In genomic region chr19:57453218-57453600, GRCm38 (mm10) we compare ENCODE assay signal across 8 mouse cellular contexts. TPM values are rescaled to one million over a fixed set of nuclear protein-coding genes. Genes with fewer than 3 reads are reported as not detected.
DNase-seq lines count a peak whose midpoint lies in the region; ATAC-seq and TF ChIP-seq lines count a peak whose summit lies in the region.

No protein-coding gene starts in this region.

- TF ChIP-seq CTCF in ES-Bruce4 (IDR thresholded peaks at IDR 0.05; ENCODE audit: low read depth, low read length), result no peak

- H3K4me1 ChIP-seq in heart, embryonic 14.5 days (ENCODE audit: control insufficient read depth in 2 of 2, insufficient read depth in 2 of 2, low read length in 2 of 2), result peaks cover 0 to 10% of the 10 kb centered on the region in 2 experiments; a peak in 1 of 4 replicates
- H3K4me1 ChIP-seq in ES-Bruce4 (ENCODE audit: control insufficient read depth, insufficient read depth, low read length), result peaks cover 2% of the 10 kb centered on the region
- peaks cover 19% of the 10 kb centered on the region for H3K4me1 ChIP-seq in forebrain, embryonic 15.5 days

- no peaks in the 10 kb centered on the region for H3K9me3 ChIP-seq in heart, embryonic 14.5 days (ENCODE audit: control insufficient read depth, low read length)
- H3K9me3 ChIP-seq in ES-Bruce4 (replicated peaks; ENCODE audit: control insufficient read depth, insufficient read depth, low read length, poor library complexity, severe bottlenecking), result no peaks in the 10 kb centered on the region
- no peaks in the 10 kb centered on the region for H3K9me3 ChIP-seq in forebrain, embryonic 15.5 days

- 8% methylated on average over 6 of the region's 6 CpGs for WGBS in heart, embryonic 14.5 days
- WGBS in forebrain, embryonic 15.5 days, result 8% methylated on average over 6 of the region's 6 CpGs
- WGBS in macrophage (ENCODE audit: missing documents), result 5% methylated on average over 6 of the region's 6 CpGs

- peak overlapping the region; percentile 53 to 69; a peak in 2 of 4 replicates for H3K27ac ChIP-seq in heart, embryonic 14.5 days (replicated peaks in 1 of 2; ENCODE audit: control insufficient read depth in 1 of 2, insufficient read depth in 1 of 2, low read depth in 2 of 2, low read length in 2 of 2)
- no peak overlapping the region for H3K27ac ChIP-seq in ES-Bruce4 (ENCODE audit: insufficient read depth, low read length)
- H3K27ac ChIP-seq in forebrain, embryonic 15.5 days (replicated peaks), result 0 out of 2 replicates have a peak overlapping the region, but pooled peaks have one; percentile 50
- no peak overlapping the region for H3K27ac ChIP-seq in macrophage

- peak overlapping the region; percentile 91 for H3K9ac ChIP-seq in heart, embryonic 14.5 days (ENCODE audit: low read length)
- H3K9ac ChIP-seq in ES-Bruce4 (ENCODE audit: low read depth, poor library complexity, severe bottlenecking), result peak overlapping the region; percentile 36
- peak overlapping the region; percentile 74 for H3K9ac ChIP-seq in forebrain, embryonic 15.5 days (replicated peaks)

- no peak for TF ChIP-seq POLR2A in ES-Bruce4 (IDR thresholded peaks at IDR 0.05; ENCODE audit: insufficient read depth, low read length)

- H3K36me3 ChIP-seq in heart, embryonic 14.5 days (ENCODE audit: control insufficient read depth, insufficient read depth, low read length), result 0 out of 2 replicates have a peak, but pooled peaks cover 3% of the 10 kb centered on the region
- H3K36me3 ChIP-seq in ES-Bruce4 (ENCODE audit: control insufficient read depth, insufficient read depth, low read length, poor library complexity, severe bottlenecking) (no peaks in the 10 kb centered on the region), macrophage (ENCODE audit: inconsistent target) (no peaks in the 10 kb centered on the region)
- H3K36me3 ChIP-seq in forebrain, embryonic 15.5 days, result no peaks in the 10 kb centered on the region

- DNase-seq in heart, adult 11 months, result no peak
- no peak for DNase-seq in natural killer cell, adult 2 months (ENCODE audit: low spot score in 2 of 2)
- DNase-seq in left cerebral cortex, adult 11 months (ENCODE audit: low spot score), result no peak
- no peak for DNase-seq in urinary bladder, postnatal 4 days (ENCODE audit: low spot score in 2 of 2)

- peak overlapping the region; percentile 92 to 95 for H3K4me3 ChIP-seq in heart, embryonic 14.5 days (ENCODE audit: control insufficient read depth in 1 of 2, insufficient read depth in 1 of 2, low read depth in 1 of 2, low read length in 2 of 2)
- H3K4me3 ChIP-seq in ES-Bruce4 (ENCODE audit: low read depth, low read length), result peak overlapping the region; percentile 84
- peak overlapping the region; percentile 78 for H3K4me3 ChIP-seq in forebrain, embryonic 15.5 days
- H3K4me3 ChIP-seq in macrophage (ENCODE audit: inconsistent target), result peak overlapping the region; percentile 53

- TF ChIP-seq EP300 in ES-Bruce4 (IDR thresholded peaks at IDR 0.05; ENCODE audit: insufficient read depth, low read depth, low read length), result no peak

- no peak; the same call in 1 of the 2 replicates for ATAC-seq in heart, embryonic 14.5 days (ENCODE audit: insufficient number of reproducible peaks, insufficient read depth, low FRiP score, low read depth)
- 0 out of 2 replicates have a peak, but pooled peaks have one; percentile 3 for ATAC-seq in forebrain, embryonic 15.5 days (replicated peaks)

- no peaks in the 10 kb centered on the region for H3K27me3 ChIP-seq in heart, embryonic 14.5 days (ENCODE audit: control insufficient read depth, insufficient read depth, low read length)
- no peaks in the 10 kb centered on the region for H3K27me3 ChIP-seq in ES-Bruce4 (ENCODE audit: control insufficient read depth, insufficient read depth, low read length, poor library complexity, severe bottlenecking)
- H3K27me3 ChIP-seq in forebrain, embryonic 15.5 days, result no peaks in the 10 kb centered on the region

- peak overlapping the region; percentile 78 for H3K4me2 ChIP-seq in heart, embryonic 14.5 days (ENCODE audit: low read length)
- peak overlapping the region; percentile 61 for H3K4me2 ChIP-seq in forebrain, embryonic 15.5 days (replicated peaks)

- no peaks in the 10 kb centered on the region for H3K79me2 ChIP-seq in macrophage (ENCODE audit: inconsistent target)

RNA-seq across cellular contexts. Expression of gene Trub1, which starts 0.5 kb away (rescaled TPM):
- polyA plus RNA-seq in heart, embryonic 14.5 days (2014; fragmentation: Nextera tagmentation; extraction: Ambion mirVana), result 10.3 and 12.0 TPM in 2 replicates
- polyA plus RNA-seq in ES-Bruce4 (2011; ENCODE audit: insufficient read depth, insufficient read length, low read depth, missing spikeins), result 39.6 and 42.4 TPM in 2 replicates
- polyA plus RNA-seq in forebrain, embryonic 15.5 days (2015; fragmentation: Nextera tagmentation; extraction: Ambion mirVana), result 16.3 and 17.5 TPM in 2 replicates
- 10 to 100 TPM in 20 of 26 experiments, 1 to 10 TPM in 6; 4.6 to 36.9 (median 24.3) TPM for total RNA-seq in macrophage (2018; cell fraction: chromatin; rRNA removed)
- total RNA-seq in macrophage (2018; cell fraction: cytosol; rRNA removed), result 1 to 10 TPM; 1.8 to 6.2 (median 3.8) TPM
- total RNA-seq in macrophage (2018; cell fraction: nucleus; rRNA removed), result 10 to 100 TPM in 16 of 26 experiments, 1 to 10 TPM in 10; 2.9 to 48.3 (median 13.7) TPM
- polyA plus RNA-seq in macrophage (2018), result 4.2 to 8.5 TPM (median 4.3 TPM) in 3 replicates

Comparison
In these comparisons a context has a peak if more than half of its experiments do, and no peak if none do; other contexts are left out.
1. H3K27ac ChIP-seq: peak in heart, embryonic 14.5 days (2 of 2) and forebrain, embryonic 15.5 days (single experiment); none in ES-Bruce4 (single experiment) and macrophage (single experiment).
2. H3K9ac ChIP-seq: peak in every context shown above with its lines; median percentile 91 in heart, embryonic 14.5 days; 74 in forebrain, embryonic 15.5 days; 36 in ES-Bruce4.
3. Peak in every context shown above with its lines, with median percentiles within 50 percentile points of each other: H3K4me3 ChIP-seq.